Mouse (Mus musculus): ENCODE measurements at regions not wholly inside any gene's neighbourhood (a gene's known extent, or its start where the extent isn't known, plus 50 kb on each side); places are given as distances from the start of the nearest gene placed in this dataset.

DNA sequence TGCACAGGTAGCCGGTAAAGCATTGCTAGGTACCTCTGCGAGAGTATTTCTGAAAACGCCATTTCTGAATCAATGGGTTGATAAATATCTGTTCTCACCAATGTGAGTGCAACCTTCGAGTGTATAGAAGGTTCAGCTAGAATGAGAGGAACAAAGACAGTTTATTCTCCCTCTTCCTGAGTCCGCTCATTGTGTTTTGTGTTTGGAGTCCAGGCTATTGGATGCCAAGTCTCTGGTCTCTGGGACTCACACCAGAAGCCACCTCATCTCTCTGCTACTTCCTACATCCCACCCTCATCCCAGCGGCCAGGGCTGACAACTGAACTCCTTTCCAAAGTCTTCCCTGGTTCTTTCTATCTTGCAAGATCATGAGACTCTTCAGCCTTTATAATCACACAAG is 62.7 kb downstream of the Lrrc30 start:
- DNase-seq, result no peak

DNA sequence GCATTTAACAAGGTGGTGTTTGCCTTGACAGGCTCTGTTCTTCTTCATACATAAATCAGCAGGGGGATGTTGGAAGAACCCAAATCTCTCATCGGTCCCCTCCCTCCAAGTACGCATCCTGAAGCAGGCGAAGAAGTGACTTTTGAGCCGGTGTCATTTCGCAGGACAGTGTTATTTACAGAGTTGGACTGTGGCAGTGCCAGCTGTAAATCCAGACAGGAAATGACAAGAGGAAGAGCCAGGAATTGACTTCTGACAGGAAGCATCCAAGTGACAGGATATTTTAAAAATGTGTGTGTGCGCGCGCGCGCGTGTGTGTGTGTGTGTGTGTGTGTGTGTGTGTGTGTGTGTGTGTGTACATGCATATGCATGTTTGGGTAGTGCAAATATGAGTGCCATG is 66.3 kb downstream of the Lrrc30 start:
- DNase-seq, result no peak

DNA sequence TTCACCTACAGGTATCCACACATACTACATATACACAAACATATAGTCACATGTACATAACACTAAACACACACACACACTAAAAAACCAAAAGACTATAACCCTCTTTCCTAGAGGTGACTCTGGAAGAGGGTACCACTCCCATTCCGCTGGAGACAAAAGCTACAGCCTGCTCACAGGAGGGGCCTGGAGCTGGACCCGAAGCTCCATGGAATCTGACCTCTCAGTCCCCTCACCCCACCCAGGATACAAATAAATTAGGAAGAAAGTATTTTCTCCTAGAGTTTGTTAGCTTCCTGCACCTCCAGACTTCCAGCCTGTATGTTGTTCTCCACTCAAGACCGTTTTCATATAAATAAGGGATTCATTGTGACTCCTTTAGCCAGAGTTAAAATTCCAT is 66.8 kb downstream of the Lrrc30 start:
- DNase-seq, result no peak

DNA sequence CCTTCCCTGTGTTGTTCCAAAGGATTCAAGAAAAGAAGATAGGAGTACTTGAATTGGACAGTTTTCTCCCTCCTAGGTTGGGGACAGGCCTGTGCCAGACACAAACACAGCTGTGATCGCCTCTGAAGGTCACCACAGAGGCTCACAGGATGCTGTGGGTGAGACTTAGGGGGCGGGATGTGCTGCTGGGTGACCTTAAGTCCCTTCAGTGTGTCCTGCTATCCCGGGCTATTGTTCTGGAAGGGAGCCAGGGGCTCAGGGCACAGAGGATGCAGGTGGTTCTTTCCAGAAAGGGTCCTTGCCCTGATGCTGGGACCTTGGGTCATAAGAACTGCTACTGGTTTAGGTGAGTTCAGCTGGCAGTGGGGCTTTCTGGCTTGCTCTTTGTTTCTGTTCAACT is 67.7 kb downstream of the Lrrc30 start:
- no peak for DNase-seq

DNA sequence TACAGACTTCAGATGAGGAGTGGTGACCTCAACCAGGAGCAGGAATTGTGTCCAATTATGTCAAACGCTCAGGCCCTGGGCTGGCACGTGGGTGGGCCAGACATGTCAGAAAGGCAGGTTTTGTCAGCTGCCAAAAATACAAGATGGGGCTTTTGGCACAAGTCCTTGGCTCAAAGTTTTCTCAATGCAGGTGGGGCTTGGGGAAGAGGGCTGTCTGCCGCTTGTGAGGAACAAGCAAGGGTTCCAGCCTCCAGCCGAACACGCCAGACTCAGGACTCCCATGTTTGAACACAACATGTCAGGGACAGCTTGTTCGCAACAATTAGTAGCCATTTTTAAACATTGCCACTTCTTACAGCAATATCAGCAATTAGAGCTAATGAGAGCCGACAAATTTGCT is 69.5 kb downstream of the Lrrc30 start:
- no peak for DNase-seq

DNA sequence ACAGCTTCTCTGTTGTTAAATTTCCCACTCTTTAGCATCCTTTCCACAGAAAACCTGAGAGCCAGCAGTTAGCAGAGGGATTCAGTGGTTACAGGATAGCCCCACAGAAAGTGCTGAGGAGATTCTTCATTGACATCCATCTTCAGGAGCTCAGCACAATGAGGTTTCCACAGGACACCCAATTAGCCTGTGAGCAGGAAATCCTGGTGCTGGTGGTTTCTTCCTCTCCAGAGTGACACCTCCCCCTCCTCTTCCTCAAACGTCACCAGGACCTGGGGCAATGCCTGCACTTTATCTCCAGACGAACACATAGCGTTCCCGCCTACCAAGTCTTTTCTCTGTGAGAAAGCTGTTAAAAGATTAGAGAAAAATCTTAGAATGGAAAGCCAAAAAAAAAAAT is 70.7 kb downstream of the Lrrc30 start:
- DNase-seq, result no peak

DNA sequence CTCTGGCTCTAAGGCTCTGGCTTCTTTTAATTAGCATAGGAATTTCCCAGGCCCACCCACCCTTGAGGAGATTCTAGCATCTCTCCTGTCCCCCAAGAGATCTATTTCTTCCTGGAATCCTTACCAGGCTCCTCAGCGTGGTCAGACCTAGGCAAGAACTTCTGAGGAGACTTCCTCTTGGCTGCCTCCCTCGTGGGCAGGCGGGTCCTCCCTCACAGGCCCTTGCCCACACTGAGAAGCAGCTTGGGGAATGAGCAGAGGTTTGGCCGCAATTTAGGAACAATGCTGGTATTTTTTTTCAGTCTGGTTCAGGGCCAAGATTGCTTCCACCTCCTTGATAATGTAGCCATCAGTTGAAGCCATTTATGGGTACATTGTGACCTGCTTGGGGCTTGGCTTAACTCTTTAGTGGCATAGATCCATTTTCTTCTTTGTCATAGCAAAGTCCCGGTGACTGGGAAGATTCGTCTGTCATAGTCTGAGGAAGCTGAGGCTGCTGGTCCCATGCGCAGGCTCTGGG is 75.1 kb downstream of the Lrrc30 start:
- no peak for DNase-seq

DNA sequence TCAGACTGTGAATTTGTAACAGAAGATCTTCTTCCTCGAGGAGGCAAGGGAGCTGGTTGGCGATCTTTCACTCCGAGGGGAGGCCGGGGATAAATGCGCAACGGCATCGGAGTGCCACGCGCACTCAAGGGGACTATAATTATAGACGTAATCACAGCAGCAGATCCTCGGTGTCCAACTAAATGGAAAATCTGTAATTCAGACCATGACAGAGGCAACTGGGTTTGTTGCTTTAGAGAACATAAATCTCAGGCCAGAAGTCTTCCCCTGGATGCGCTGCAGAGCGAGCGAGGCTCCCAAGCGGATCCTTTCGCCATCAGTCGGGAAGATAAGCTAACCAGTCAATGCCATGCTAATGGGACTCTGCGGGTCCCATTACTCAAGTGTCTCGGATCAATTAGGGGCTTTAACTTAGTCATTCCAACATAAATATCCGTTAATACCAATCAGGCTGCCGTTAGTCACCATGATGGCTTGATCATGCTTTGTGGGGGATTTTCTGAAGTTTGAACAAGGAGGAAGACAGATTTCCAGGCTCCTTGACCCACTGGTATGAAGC is 79.9 kb downstream of the Lrrc30 start:
- DNase-seq, result no peak

DNA sequence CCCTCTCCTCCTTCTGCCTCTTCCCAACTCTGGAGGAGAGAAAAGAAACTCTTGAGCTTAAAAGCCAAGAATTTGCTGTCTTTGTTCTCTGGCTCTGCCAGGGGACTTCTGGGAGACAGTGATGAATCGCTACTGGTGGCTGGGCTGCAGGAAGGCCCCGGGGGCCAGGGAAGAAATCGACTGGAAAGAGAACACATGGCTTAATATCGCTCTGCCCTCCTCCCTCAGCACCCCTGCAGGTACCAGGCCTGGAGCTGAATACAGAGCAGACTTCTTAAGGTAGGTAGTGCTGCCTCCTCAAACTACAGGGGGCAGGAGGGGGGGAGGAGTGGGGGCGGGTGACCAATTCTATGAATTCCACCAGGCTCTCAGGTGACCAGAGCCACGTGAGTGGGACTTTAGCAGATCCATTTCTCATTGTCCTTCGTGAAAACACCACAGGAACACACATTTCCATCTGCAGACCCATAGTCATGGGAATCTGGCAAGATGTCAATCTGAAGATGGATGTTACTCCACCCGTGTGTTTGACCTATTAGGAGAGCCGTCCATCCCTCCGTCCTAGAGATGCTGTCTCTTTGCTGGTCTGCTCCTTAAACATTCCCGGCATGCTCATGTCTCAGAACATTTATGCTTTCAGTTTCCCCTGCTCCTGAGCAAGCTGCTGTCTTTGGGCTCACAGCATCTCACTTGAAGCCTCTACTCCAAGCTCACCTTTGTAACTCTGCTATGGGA is 83.4 kb downstream of the Lrrc30 start:
- no peak for DNase-seq

DNA sequence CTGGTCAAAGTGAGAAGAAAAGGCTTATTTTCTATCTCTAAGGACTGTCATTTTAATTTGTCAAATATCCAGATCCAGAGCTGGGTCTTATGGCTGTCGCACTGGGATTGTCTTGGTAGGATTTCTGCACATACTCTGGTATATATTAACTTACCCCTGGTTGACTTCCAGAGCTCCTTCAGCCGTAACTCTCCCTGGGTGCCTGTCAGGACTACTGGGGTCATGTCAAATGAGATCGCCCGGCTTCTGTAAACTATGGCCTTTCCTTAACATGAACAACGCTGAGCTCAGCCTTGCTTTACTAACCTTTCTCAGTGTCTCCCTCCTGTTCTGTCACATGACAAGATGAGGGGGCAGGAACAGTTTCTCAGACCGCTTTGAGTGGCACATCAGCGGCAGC is 88.1 kb downstream of the Lrrc30 start:
- DNase-seq, result no peak

DNA sequence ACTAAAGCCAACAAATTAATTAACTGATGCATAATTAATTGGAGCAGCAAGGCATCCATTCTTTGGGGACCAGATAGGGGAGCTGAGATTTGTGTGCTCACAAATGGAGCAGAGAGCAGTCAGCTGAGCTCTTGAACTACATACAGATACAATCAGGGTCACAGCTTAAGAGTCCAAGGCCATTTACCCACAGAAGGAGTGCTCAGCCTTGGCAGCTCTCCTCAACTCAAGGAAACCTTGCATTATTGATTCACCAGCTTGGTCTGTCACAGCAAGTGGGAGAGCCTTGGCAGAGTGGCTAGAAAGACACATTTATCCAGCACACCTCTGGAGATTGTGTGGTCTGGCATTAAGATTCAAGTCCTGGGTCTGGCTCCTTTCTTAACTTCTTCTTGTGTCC is 100.2 kb downstream of the Lrrc30 start:
- DNase-seq, result no peak

DNA sequence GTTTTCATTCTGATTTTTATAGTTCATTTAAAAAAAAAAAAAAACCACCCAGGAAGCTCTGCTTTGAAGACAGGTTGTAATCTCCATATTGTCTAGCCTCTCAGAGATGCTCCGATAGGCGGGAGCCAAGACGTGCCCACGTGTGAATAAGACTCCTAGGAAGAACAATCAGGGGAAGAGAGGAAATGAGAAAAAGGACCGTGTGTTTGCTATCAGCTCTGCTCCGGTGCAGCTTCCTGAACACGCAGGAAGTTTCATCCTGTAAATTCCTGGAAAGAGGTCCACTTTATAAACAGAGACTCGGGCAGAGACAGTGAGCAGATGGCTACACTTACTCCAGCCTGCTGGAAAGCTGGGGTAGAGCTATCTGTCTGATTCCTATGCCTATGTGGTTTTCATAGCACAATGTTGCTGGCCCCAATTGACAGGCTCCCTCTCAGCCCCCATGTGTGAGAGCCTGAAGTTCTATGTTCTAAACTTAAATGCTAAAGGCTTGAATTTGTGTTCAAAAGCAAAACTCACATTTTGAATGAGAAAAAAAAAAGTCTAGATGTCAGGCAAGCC is 111.6 kb downstream of the Lrrc30 start:
- DNase-seq, result no peak

DNA sequence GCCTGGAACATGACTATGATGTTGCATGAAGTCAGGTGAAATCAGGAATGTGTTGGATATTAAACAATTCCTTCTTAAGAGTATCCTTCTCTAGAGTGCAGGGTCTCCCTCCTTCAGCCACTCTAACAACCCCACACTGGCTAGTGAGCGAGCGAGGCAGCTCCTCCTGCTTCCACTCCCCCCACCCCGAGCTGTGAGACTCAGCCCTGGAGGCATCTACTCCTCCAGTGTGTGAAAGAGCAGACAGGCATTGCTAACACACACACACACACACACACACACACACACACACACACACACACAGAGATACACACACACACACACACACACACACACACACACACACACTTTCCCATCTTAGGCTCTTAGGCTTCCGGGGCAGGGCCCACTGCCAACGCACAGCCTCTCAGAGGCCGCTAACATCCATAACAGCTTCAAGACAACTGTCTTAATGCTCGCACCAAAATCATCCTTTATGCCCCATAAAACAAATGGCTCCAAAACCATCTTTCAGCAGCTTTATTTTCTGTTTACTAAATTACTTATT is 116.8 kb downstream of the Lrrc30 start:
- no peak for DNase-seq

DNA sequence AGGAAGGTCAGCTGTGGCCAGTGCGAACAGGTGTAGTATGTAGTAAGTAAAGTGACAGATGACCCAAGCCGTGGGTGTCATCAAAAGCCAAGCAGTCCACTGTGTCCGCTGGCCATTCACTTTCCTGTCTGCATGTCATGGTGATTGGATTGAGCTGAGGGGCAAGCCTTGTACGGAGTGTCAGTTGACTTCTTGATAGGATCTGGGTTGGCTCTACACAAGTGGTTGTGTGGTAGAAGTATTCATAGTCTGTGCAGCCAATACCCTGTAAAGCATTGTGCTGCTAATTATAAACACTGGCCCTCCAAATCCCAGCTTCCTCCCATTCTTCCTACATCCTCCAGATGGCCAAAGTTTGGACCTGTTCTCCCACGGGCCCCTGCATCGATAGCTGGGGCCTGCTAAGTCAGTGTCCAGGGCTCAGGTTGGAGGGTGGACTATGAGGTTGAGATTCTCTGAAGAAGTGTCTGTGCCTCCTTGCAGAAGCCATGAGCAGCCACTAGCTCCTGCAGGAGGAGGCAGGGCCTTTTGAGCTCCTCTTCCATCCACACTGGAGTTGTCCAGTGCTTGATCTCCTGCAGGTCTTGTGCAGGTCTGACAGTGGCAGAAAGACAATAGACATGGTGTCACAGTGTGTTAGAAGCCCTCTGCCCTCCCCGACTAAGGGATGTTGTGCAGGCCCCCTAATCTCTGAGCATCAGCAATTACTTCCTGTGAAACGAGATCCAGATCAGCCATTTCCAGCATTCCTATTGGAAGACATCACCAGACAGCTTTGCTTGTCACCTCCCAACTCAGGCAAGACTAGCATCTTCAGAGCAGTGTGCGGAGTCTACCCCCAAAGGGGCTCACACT is 117.9 kb downstream of the Lrrc30 start:
- no peak for DNase-seq

DNA sequence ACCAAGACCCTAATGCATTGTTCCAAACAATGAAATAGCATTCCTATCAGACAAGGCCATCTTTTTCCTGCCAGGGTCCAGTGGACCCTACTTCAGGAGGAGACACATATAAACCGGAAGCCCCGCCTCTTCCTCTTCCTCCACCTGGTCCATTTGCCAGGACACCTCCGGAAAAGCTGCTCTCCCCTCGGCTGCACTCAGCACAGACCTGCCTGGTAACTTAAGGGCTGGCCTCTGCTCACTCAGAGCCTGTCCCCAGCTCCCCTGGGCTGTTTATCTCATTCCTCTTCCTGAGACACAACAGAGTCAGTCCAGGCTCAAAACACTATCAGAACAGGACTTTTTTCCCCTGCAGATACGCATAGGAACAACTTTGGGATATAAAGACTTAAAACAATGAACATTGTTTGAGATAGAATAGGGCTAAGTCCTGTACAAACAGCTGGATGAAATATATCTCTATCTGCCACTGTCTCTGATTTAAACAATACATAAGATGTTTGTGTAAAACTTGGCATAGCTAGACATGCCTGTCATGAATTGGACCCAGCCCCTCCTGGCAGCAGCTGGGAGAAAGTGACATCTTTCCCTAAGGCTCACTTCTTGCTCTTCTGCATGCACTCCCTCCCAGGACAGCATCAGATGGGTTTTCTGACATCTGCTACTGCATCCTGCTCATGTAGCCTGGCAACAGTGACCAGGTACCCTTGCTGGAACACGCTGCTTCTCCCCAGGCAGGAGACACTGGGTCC is 119.6 kb downstream of the Lrrc30 start:
- no peak for DNase-seq

DNA sequence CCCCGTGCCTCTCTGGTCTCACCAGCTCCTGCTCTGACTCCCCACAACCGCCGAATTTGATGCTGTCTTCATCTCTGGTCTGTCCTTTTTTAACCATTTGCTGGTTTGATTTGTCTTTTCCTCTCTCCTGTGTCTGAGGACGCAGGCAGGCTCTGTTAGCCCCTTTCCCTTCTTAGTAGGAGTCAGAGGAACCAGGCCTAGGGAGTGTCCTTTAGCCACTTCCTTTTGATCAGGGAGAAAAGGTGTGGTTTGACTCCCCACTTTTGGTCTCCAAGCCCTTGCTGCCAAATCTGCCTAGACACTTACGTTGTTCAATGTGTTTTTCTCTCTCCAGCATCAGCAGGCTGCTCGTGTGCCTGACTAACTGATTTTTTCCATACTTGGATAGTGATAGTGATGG is 120.5 kb downstream of the Lrrc30 start:
- no peak for DNase-seq

DNA sequence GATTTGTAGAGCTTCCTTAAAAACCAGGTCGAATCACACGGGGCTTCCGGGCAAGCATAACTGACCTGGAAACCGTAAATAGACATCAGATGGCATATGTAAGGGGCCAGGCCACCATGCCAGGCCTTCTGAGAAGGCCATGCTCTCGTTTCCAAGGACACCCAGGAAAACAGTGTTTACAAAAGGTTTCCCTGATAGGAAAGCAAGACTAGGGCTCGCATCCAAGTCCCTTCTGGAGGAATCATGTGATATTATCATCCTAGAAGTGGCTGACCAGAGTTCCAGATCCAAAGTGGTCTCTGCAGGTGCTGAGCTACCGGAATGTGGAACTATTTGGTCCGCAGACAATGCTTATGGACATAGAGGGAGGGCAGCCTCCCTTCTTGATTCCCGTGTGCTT is 122.6 kb downstream of the Lrrc30 start:
- DNase-seq, result no peak

DNA sequence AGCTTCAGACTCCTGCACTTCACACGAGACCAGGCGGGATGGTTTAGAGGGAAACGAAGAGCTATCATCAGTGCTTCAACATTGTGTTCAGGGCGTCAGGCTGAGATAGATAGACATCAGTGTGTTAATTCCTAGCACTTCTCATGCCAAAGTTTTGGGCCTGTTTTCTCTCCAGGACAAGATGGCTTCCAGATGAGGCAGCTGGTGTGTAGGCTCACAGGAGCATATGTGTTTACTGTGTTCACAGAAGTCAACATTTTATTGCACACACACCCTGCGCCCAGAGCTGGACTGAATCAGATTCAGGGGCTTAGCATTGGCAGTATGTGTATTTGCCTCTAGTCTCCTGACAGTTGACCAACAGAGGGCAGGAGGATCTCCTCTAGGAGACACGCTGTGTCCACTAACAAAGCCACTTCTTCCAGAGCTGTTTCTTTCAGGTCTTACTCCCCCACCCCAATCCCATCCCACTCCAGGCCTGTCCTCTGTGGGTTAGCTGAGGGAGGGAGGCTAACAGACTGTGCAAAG is 123.4 kb downstream of the Lrrc30 start:
- DNase-seq, result peak; percentile 55

DNA sequence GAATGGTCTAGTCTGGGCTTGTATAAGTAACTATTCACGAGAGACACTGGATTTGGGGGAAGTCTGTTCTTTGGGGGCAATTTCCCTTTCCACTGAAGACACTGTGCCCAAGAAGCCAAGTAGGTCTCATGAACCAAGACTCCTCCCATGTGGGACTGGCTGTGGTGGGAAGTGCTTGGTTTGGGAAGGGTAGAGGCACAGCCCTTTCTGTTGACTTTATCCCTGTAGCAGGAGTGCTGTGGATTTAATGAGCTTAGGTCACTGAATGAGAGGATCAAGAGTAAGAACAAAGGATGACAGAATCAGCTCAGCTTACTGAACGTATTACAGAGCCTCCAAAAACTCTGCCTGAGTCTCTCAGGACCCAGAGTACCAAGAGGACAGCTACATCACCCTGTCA is 124.2 kb downstream of the Lrrc30 start:
- DNase-seq, result no peak

DNA sequence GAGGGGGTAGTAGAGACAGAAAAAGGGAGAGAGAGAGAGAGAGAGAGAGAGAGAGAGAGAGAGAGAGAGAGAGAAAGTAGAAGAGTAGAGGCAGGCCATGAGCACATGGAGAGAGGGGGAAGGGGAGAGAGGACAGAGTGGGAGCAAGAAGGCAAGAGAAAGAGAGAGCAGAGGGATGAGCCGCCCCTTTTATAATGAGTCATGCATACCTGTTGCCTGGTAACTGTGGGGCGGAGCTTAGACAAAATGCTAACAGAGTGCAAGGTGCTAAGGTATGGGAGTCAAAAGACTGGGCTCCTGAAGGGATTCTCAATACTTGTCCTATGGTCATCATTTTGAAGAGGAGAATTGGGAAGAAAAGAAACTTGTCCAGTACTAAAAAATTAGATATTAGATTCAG is 126.1 kb downstream of the Lrrc30 start:
- no peak for DNase-seq

DNA sequence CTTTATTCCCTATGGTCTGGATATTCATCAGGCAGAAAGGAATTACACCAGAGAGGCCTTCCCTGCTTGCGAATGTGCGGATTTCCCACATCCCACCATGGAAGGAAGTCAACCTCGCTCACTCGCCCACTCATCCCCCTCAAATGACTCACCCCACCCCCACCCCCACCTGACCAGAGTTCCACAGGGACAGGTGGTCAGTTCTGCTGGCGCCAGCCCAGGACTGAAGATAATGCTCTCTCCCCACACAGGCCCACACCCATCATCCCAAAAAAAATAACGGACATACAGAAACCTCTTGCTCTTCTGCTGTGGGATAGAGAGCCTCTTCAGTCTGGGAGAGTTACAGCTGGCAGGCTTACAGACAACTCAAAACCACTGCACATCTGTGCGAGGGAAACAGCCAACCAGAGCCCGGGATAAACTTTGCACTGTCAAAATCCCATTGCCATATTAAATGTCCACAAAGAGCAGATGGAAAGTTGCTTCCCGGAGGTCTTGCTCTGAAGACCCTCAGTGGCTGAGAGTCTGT is 128.0 kb downstream of the Lrrc30 start:
- no peak for DNase-seq
